Mouse (Mus musculus): ENCODE results near the gene Gm6525.

Gene Gm6525

GRCm38 (mm10) chr3:84172406-84172805 lies 1.5 kb upstream of the Gm6525 start:
- DNase-seq = no peak

GRCm38 (mm10) chr3:84175337-84176315 lies 1.7 kb downstream of the Gm6525 start:
- peak; percentile 83 to 86 for DNase-seq

GRCm38 (mm10) chr3:84177834-84178233 lies 3.9 kb downstream of the Gm6525 start:
- no peak for DNase-seq

- no peak for DNase-seq
Observed at GRCm38 (mm10) chr3:84180304-84180703, 6.4 kb downstream of the Gm6525 start.

GRCm38 (mm10) chr3:84181102-84181501 lies 7.2 kb downstream of the Gm6525 start:
- DNase-seq = no peak

GRCm38 (mm10) chr3:84181717-84182116 lies 7.8 kb downstream of the Gm6525 start:
- no peak for DNase-seq

GRCm38 (mm10) chr3:84189629-84190173 lies 15.8 kb downstream of the Gm6525 start:
- DNase-seq = no peak

GRCm38 (mm10) chr3:84190513-84191061 lies 16.7 kb downstream of the Gm6525 start:
- DNase-seq = no peak

- DNase-seq = peak in 1 of 2 experiments; percentile 30
Observed at GRCm38 (mm10) chr3:84191141-84191881, 17.4 kb downstream of the Gm6525 start.

- no peak for DNase-seq
Observed at GRCm38 (mm10) chr3:84193881-84194280, 20.0 kb downstream of the Gm6525 start.

- DNase-seq = no peak
Observed at GRCm38 (mm10) chr3:84198229-84198628, 24.3 kb downstream of the Gm6525 start.

- DNase-seq = no peak
Observed at GRCm38 (mm10) chr3:84199516-84199915, 25.6 kb downstream of the Gm6525 start.

- peak; percentile 94 to 98 for DNase-seq
Observed at GRCm38 (mm10) chr3:84200559-84201420, 26.9 kb downstream of the Gm6525 start.

- DNase-seq = no peak
Observed at GRCm38 (mm10) chr3:84204640-84205039, 30.7 kb downstream of the Gm6525 start.

- no peak for DNase-seq
Observed at GRCm38 (mm10) chr3:84205650-84206049, 31.7 kb downstream of the Gm6525 start.

- no peak for DNase-seq
Observed at GRCm38 (mm10) chr3:84206106-84206505, 32.2 kb downstream of the Gm6525 start.

- peak in 1 of 2 experiments; percentile 36 for DNase-seq
Observed at GRCm38 (mm10) chr3:84207366-84207765, 33.5 kb downstream of the Gm6525 start.

GRCm38 (mm10) chr3:84208475-84208874 lies 34.6 kb downstream of the Gm6525 start:
- DNase-seq = no peak

- DNase-seq = no peak
Observed at GRCm38 (mm10) chr3:84208917-84209513, 35.1 kb downstream of the Gm6525 start.

GRCm38 (mm10) chr3:84211340-84211875 lies 37.5 kb downstream of the Gm6525 start:
- no peak for DNase-seq

GRCm38 (mm10) chr3:84214501-84214900 lies 40.6 kb downstream of the Gm6525 start:
- DNase-seq = peak; percentile 76 to 79

Measured in cerebellum, adult 18-20 months (tissue).